Mouse (Mus musculus) gastrocnemius, adult 18-20 months (tissue): ENCODE data around the gene A3galt2. TPM values are rescaled to one million over a fixed set of nuclear protein-coding genes. Genes with fewer than 3 reads are reported as not detected.
A peak's percentile ranks its signal among the peaks of the same experiment; 100 is the strongest.

Experiments used
- DNase-seq: peaks from one replicate; pipeline ENCODE4 v3.0.0; 2021; ENCODE audit warnings: low spot score
- total RNA-seq, 2 experiments: library from RNA; stranded (reverse); gene quantifications; 2 replicates each; pipeline ENCODE4 v1.2.3; 2021

A3galt2 gene
- total RNA-seq, 2 experiments from 2014 or later = not detected

- DNase-seq = no peak
These were observed 3.0 kb upstream of the A3galt2 start for GRCm38 (mm10) chr4:128752031-128752757.

GRCm38 (mm10) chr4:128753571-128753970 lies 1.6 kb upstream of the A3galt2 start:
- DNase-seq = no peak

- DNase-seq = no peak
These were observed 736 bp downstream of the A3galt2 start for GRCm38 (mm10) chr4:128755900-128756299.

GRCm38 (mm10) chr4:128759214-128759613 lies 4.0 kb downstream of the A3galt2 start:
- no peak for DNase-seq

GRCm38 (mm10) chr4:128760029-128760428 lies 4.9 kb downstream of the A3galt2 start:
- no peak for DNase-seq

- DNase-seq = no peak
These were observed 11.8 kb downstream of the A3galt2 start for GRCm38 (mm10) chr4:128766929-128767328.

- no peak for DNase-seq
These were observed 13.0 kb downstream of the A3galt2 start for GRCm38 (mm10) chr4:128768120-128768519.

- no peak for DNase-seq
These were observed 14.6 kb downstream of the A3galt2 start for GRCm38 (mm10) chr4:128769569-128770355.

GRCm38 (mm10) chr4:128770698-128771097 lies 15.5 kb downstream of the A3galt2 start:
- DNase-seq = no peak

- DNase-seq = no peak
These were observed 18.7 kb downstream of the A3galt2 start for GRCm38 (mm10) chr4:128773820-128774219.

GRCm38 (mm10) chr4:128774467-128774866 lies 19.3 kb downstream of the A3galt2 start:
- peak; percentile 21 for DNase-seq

GRCm38 (mm10) chr4:128776568-128777289 lies 21.6 kb downstream of the A3galt2 start:
- peak; percentile 72 for DNase-seq

- DNase-seq = no peak
These were observed 22.4 kb downstream of the A3galt2 start for GRCm38 (mm10) chr4:128777593-128777992.

GRCm38 (mm10) chr4:128782037-128782436 lies 26.9 kb downstream of the A3galt2 start:
- DNase-seq = no peak

GRCm38 (mm10) chr4:128782645-128783044 lies 27.5 kb downstream of the A3galt2 start:
- no peak for DNase-seq

- DNase-seq = no peak
These were observed 29.9 kb downstream of the A3galt2 start for GRCm38 (mm10) chr4:128784950-128785631.

- DNase-seq = no peak
These were observed 30.9 kb downstream of the A3galt2 start for GRCm38 (mm10) chr4:128785921-128786654.

- no peak for DNase-seq
These were observed 32.1 kb downstream of the A3galt2 start for GRCm38 (mm10) chr4:128787023-128787939.

GRCm38 (mm10) chr4:128788108-128788507 lies 32.9 kb downstream of the A3galt2 start:
- DNase-seq = no peak

- no peak for DNase-seq
These were observed 34.5 kb downstream of the A3galt2 start for GRCm38 (mm10) chr4:128789646-128790045.
